Mouse (Mus musculus): ENCODE measurements at regions not wholly inside any gene's neighbourhood (a gene's known extent, or its start where the extent isn't known, plus 50 kb on each side); places are given as distances from the start of the nearest gene placed in this dataset.

DNA sequence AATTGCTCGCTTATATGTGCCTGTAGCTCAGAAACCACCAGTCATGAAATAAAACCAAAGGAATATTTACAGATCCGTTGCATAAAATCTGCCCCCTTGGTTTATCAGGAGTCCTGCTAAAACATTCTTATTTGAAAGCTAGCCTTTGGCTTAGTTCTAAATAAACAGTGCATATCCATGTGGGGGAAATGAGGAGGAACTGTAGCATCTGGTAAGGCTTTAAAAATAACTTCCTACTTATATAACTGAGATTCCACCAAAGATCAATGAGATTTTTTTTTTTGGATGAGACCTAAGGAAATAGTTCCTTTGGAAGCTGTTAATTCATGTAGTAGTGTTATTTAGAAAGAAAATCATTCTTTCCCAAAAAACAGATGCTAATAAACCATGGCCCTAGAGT, 117.8 kb upstream of the Slco6d1 start:
- Histone ChIP-seq H3K27me3 (ENCODE audit: control insufficient read depth, insufficient read depth, low read length) (no peaks in the 10 kb centered on the region), H3K9ac (ENCODE audit: low read depth, low read length) (no peak overlapping the region), H3K9me3 (replicated peaks; ENCODE audit: control insufficient read depth, low read length) (no peaks in the 10 kb centered on the region), H3K4me2 (no peak overlapping the region), H3K4me1 (ENCODE audit: control insufficient read depth, insufficient read depth, low read length) (no peaks in the 10 kb centered on the region), H3K4me3 (ENCODE audit: low read depth, low read length) (no peak overlapping the region), H3K36me3 (ENCODE audit: control insufficient read depth, insufficient read depth, low read length) (no peaks in the 10 kb centered on the region), H3K27ac (ENCODE audit: low read depth, low read length) (no peak overlapping the region)
- no peak for ATAC-seq (replicated peaks; ENCODE audit: insufficient number of reproducible peaks, low FRiP score, low TSS enrichment)
- 79% methylated on average over 2 of the region's 2 CpGs for WGBS (ENCODE audit: insufficient replicate concordance)

- Histone ChIP-seq H3K9ac (ENCODE audit: low read depth, low read length) (no peak overlapping the region), H3K4me2 (no peak overlapping the region), H3K9me3 (replicated peaks; ENCODE audit: control insufficient read depth, low read length) (no peaks in the 10 kb centered on the region), H3K27me3 (ENCODE audit: control insufficient read depth, insufficient read depth, low read length) (no peaks in the 10 kb centered on the region), H3K4me1 (ENCODE audit: control insufficient read depth, insufficient read depth, low read length) (no peaks in the 10 kb centered on the region; the same call in 1 of the 2 replicates), H3K4me3 (ENCODE audit: low read depth, low read length) (no peak overlapping the region), H3K36me3 (ENCODE audit: control insufficient read depth, insufficient read depth, low read length) (no peaks in the 10 kb centered on the region), H3K27ac (ENCODE audit: low read depth, low read length) (no peak overlapping the region)
- ATAC-seq (replicated peaks; ENCODE audit: insufficient number of reproducible peaks, low FRiP score, low TSS enrichment): no peak
- WGBS (ENCODE audit: insufficient replicate concordance): 82% methylated on average over 1 of the region's 1 CpGs
These were observed 114.6 kb upstream of the Slco6d1 start for GRCm38 (mm10) chr1:98306363-98306762.

GRCm38 (mm10) chr1:98307519-98307918, 113.4 kb upstream of the Slco6d1 start:
- Histone ChIP-seq H3K27ac (ENCODE audit: low read depth, low read length) (no peak overlapping the region), H3K36me3 (ENCODE audit: control insufficient read depth, insufficient read depth, low read length) (no peaks in the 10 kb centered on the region), H3K9me3 (replicated peaks; ENCODE audit: control insufficient read depth, low read length) (no peaks in the 10 kb centered on the region), H3K27me3 (ENCODE audit: control insufficient read depth, insufficient read depth, low read length) (no peaks in the 10 kb centered on the region), H3K4me1 (ENCODE audit: control insufficient read depth, insufficient read depth, low read length) (no peaks in the 10 kb centered on the region; the same call in 1 of the 2 replicates), H3K4me3 (ENCODE audit: low read depth, low read length) (no peak overlapping the region), H3K9ac (ENCODE audit: low read depth, low read length) (no peak overlapping the region), H3K4me2 (no peak overlapping the region)
- ATAC-seq (replicated peaks; ENCODE audit: insufficient number of reproducible peaks, low FRiP score, low TSS enrichment): no peak
- WGBS (ENCODE audit: insufficient replicate concordance): 90% methylated on average over 2 of the region's 2 CpGs

- Histone ChIP-seq H3K27ac (ENCODE audit: low read depth, low read length) (0 out of 2 replicates have a peak overlapping the region, but pooled peaks have one; percentile 7), H3K4me1 (ENCODE audit: control insufficient read depth, insufficient read depth, low read length) (no peaks in the 10 kb centered on the region; the same call in 1 of the 2 replicates), H3K36me3 (ENCODE audit: control insufficient read depth, insufficient read depth, low read length) (no peaks in the 10 kb centered on the region), H3K9ac (ENCODE audit: low read depth, low read length) (no peak overlapping the region), H3K27me3 (ENCODE audit: control insufficient read depth, insufficient read depth, low read length) (no peaks in the 10 kb centered on the region), H3K4me3 (ENCODE audit: low read depth, low read length) (no peak overlapping the region), H3K9me3 (replicated peaks; ENCODE audit: control insufficient read depth, low read length) (no peaks in the 10 kb centered on the region), H3K4me2 (no peak overlapping the region)
- ATAC-seq (replicated peaks; ENCODE audit: insufficient number of reproducible peaks, low FRiP score, low TSS enrichment): no peak
- 15% methylated on average over 1 of the region's 1 CpGs for WGBS (ENCODE audit: insufficient replicate concordance)
These were observed 111.0 kb upstream of the Slco6d1 start for GRCm38 (mm10) chr1:98309894-98310293.

- Histone ChIP-seq H3K4me3 (ENCODE audit: low read depth, low read length) (no peak overlapping the region), H3K4me2 (no peak overlapping the region), H3K9ac (ENCODE audit: low read depth, low read length) (no peak overlapping the region), H3K4me1 (ENCODE audit: control insufficient read depth, insufficient read depth, low read length) (no peaks in the 10 kb centered on the region), H3K27ac (ENCODE audit: low read depth, low read length) (no peak overlapping the region), H3K9me3 (replicated peaks; ENCODE audit: control insufficient read depth, low read length) (no peaks in the 10 kb centered on the region), H3K27me3 (ENCODE audit: control insufficient read depth, insufficient read depth, low read length) (no peaks in the 10 kb centered on the region), H3K36me3 (ENCODE audit: control insufficient read depth, insufficient read depth, low read length) (no peaks in the 10 kb centered on the region)
- ATAC-seq (replicated peaks; ENCODE audit: insufficient number of reproducible peaks, low FRiP score, low TSS enrichment): no peak
- 37% methylated on average over 4 of the region's 4 CpGs for WGBS (ENCODE audit: insufficient replicate concordance)
These were observed 70.8 kb upstream of the Slco6d1 start for GRCm38 (mm10) chr1:98350095-98350549.

DNA sequence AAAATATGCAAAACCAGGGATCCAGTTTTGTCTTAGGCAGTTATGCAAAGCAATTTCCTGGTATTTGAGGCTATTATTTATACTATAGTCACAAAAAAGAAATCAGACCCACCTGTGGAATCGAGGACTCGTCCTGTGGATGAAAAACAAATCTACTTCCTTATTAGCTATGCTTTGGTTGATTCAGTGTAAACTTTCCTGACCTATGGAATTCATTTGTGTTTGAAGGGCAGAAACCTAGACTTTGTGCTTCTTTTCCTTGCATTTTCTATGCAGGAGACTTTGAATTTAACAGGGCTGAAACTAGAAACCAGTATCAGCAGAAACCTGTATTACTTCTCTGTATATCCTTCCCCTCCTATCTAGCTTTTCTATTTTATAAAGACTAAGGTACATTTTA, 70.2 kb upstream of the Slco6d1 start:
- no peaks in the 10 kb centered on the region for H3K36me3 ChIP-seq (ENCODE audit: control insufficient read depth, insufficient read depth, low read length)
- H3K9ac ChIP-seq (ENCODE audit: low read depth, low read length): no peak overlapping the region
- no peaks in the 10 kb centered on the region for H3K27me3 ChIP-seq (ENCODE audit: control insufficient read depth, insufficient read depth, low read length)
- H3K27ac ChIP-seq (ENCODE audit: low read depth, low read length): no peak overlapping the region
- H3K9me3 ChIP-seq (replicated peaks; ENCODE audit: control insufficient read depth, low read length): no peaks in the 10 kb centered on the region
- no peaks in the 10 kb centered on the region for H3K4me1 ChIP-seq (ENCODE audit: control insufficient read depth, insufficient read depth, low read length)
- 82% methylated on average over 2 of the region's 2 CpGs for WGBS (ENCODE audit: insufficient replicate concordance)
- ATAC-seq (replicated peaks; ENCODE audit: insufficient number of reproducible peaks, low FRiP score, low TSS enrichment): no peak
- no peak overlapping the region for H3K4me2 ChIP-seq
- no peak overlapping the region for H3K4me3 ChIP-seq (ENCODE audit: low read depth, low read length)

- no peak overlapping the region for H3K4me2 ChIP-seq
- 60% methylated on average over 2 of the region's 2 CpGs for WGBS (ENCODE audit: insufficient replicate concordance)
- no peaks in the 10 kb centered on the region for H3K27me3 ChIP-seq (ENCODE audit: control insufficient read depth, insufficient read depth, low read length)
- no peak overlapping the region for H3K4me3 ChIP-seq (ENCODE audit: low read depth, low read length)
- no peak overlapping the region for H3K27ac ChIP-seq (ENCODE audit: low read depth, low read length)
- no peak overlapping the region for H3K9ac ChIP-seq (ENCODE audit: low read depth, low read length)
- no peaks in the 10 kb centered on the region for H3K9me3 ChIP-seq (replicated peaks; ENCODE audit: control insufficient read depth, low read length)
- no peaks in the 10 kb centered on the region for H3K4me1 ChIP-seq (ENCODE audit: control insufficient read depth, insufficient read depth, low read length)
- H3K36me3 ChIP-seq (ENCODE audit: control insufficient read depth, insufficient read depth, low read length): no peaks in the 10 kb centered on the region
- no peak for ATAC-seq (replicated peaks; ENCODE audit: insufficient number of reproducible peaks, low FRiP score, low TSS enrichment)
These were observed 69.4 kb upstream of the Slco6d1 start for GRCm38 (mm10) chr1:98351530-98351929.

All from heart, embryonic 11.5 days (tissue).